ENCODE assay signal across 22 mouse cellular contexts in genomic region chr13:20211780-20212179, GRCm38 (mm10).
DNase-seq lines count a peak whose midpoint lies in the region; ATAC-seq and TF ChIP-seq lines count a peak whose summit lies in the region.
"Had no signal": no experiment of that assay in that cellular context is flagged by ENCODE, and none has a peak within 500 bp of the region (broad histone marks: within the 10 kb centered on the region; RNA-seq: fewer than 3 reads in every experiment).

No protein-coding gene starts in this region.

- no peak overlapping the region for H3K4me3 ChIP-seq in heart, embryonic 10.5 days
- no peak overlapping the region for H3K4me3 ChIP-seq in lung, embryonic 16.5 days (ENCODE audit: low read length)
- no peak overlapping the region for H3K4me3 ChIP-seq in midbrain, postnatal 0 days (ENCODE audit: low read depth, low read length)
- H3K4me3 ChIP-seq in midbrain, embryonic 13.5 days (replicated peaks), result no peak overlapping the region
- H3K4me3 ChIP-seq: embryonic facial prominence, embryonic 13.5 days; gastrocnemius, adult 2 months; heart, embryonic 15.5 days had no signal

- WGBS in heart, embryonic 10.5 days, result 45% methylated on average over 5 of the region's 5 CpGs
- WGBS in lung, embryonic 16.5 days, result 17% methylated on average over 5 of the region's 5 CpGs
- WGBS in midbrain, postnatal 0 days, result 80% methylated on average over 5 of the region's 5 CpGs
- WGBS in midbrain, embryonic 13.5 days, result 86% methylated on average over 5 of the region's 5 CpGs

- H3K4me2 ChIP-seq in lung, embryonic 16.5 days (ENCODE audit: low read depth, low read length), result no peak overlapping the region
- no peak overlapping the region for H3K4me2 ChIP-seq in midbrain, postnatal 0 days (ENCODE audit: low read depth, low read length, poor library complexity, severe bottlenecking)
- no peak overlapping the region for H3K4me2 ChIP-seq in midbrain, embryonic 13.5 days (replicated peaks)
- H3K4me2 ChIP-seq: embryonic facial prominence, embryonic 13.5 days; heart, embryonic 11.5 days; heart, embryonic 15.5 days; hindbrain, embryonic 14.5 days had no signal

- no peaks in the 10 kb centered on the region for H3K9me3 ChIP-seq in heart, embryonic 10.5 days
- H3K9me3 ChIP-seq in lung, embryonic 16.5 days (ENCODE audit: control insufficient read depth, low read length), result no peaks in the 10 kb centered on the region
- H3K9me3 ChIP-seq in midbrain, postnatal 0 days (ENCODE audit: low read length), result no peaks in the 10 kb centered on the region
- no peaks in the 10 kb centered on the region for H3K9me3 ChIP-seq in midbrain, embryonic 13.5 days
- H3K9me3 ChIP-seq: embryonic facial prominence, embryonic 13.5 days; G1E; heart, embryonic 15.5 days had no signal

- no peaks in the 10 kb centered on the region for H3K27me3 ChIP-seq in heart, embryonic 10.5 days (ENCODE audit: insufficient read depth, poor library complexity, severe bottlenecking)
- H3K27me3 ChIP-seq in lung, embryonic 16.5 days (ENCODE audit: control insufficient read depth, insufficient read depth, low read depth, low read length), result no peaks in the 10 kb centered on the region
- no peaks in the 10 kb centered on the region for H3K27me3 ChIP-seq in midbrain, postnatal 0 days (ENCODE audit: insufficient read depth, low read length)
- H3K27me3 ChIP-seq in midbrain, embryonic 13.5 days, result no peaks in the 10 kb centered on the region
- H3K27me3 ChIP-seq: embryonic facial prominence, embryonic 13.5 days; heart, embryonic 15.5 days had no signal

- H3K4me1 ChIP-seq in heart, embryonic 10.5 days, result peaks cover 2% of the 10 kb centered on the region; the same call in 1 of the 2 replicates
- H3K4me1 ChIP-seq in lung, embryonic 16.5 days (replicated peaks; ENCODE audit: control insufficient read depth, insufficient read depth, low read length), result peaks cover 16% of the 10 kb centered on the region
- H3K4me1 ChIP-seq in midbrain, postnatal 0 days (ENCODE audit: insufficient read depth, low read length), result no peaks in the 10 kb centered on the region
- H3K4me1 ChIP-seq in midbrain, embryonic 13.5 days (replicated peaks), result no peaks in the 10 kb centered on the region

- no peak overlapping the region for H3K27ac ChIP-seq in heart, embryonic 10.5 days
- no peak overlapping the region for H3K27ac ChIP-seq in lung, embryonic 16.5 days (ENCODE audit: low read length)
- H3K27ac ChIP-seq in midbrain, postnatal 0 days (ENCODE audit: low read depth, low read length), result 0 out of 2 replicates have a peak overlapping the region, but pooled peaks have one; percentile 7
- no peak overlapping the region for H3K27ac ChIP-seq in midbrain, embryonic 13.5 days
- H3K27ac ChIP-seq: embryonic facial prominence, embryonic 13.5 days; gastrocnemius, adult 2 months; heart, embryonic 15.5 days; hindbrain, embryonic 14.5 days had no signal

- peak; percentile 80 for ATAC-seq in lung, embryonic 16.5 days (ENCODE audit: low read depth)
- no peak for ATAC-seq in midbrain, postnatal 0 days (ENCODE audit: low FRiP score)
- no peak for ATAC-seq in midbrain, embryonic 13.5 days
- ATAC-seq: CD4-positive, CD25-positive, alpha-beta regulatory T cell, adult 4 months had no signal

- no peak for TF ChIP-seq CTCF in midbrain, postnatal 0 days (IDR thresholded peaks at IDR 0.05)

- DNase-seq in adrenal gland, adult 2 months, result peak; percentile 21
- no peak for DNase-seq in adrenal gland, postnatal 10 days
- peak; percentile 5 for DNase-seq in heart, embryonic 10.5 days (ENCODE audit: low spot score)
- no peak for DNase-seq in heart, adult 18-20 months
- DNase-seq in lung, postnatal 4 days, result no peak
- DNase-seq in midbrain, postnatal 0 days (ENCODE audit: low spot score), result no peak
- DNase-seq: adrenal gland, postnatal 14 days; B cell, adult 2 months; cerebellum, adult 18-20 months; cerebellum, adult 9-11 months; cerebellum, postnatal 36 days; gastrocnemius, adult 2 months; gastrocnemius, postnatal 25 days; heart, postnatal 14 days had no signal

- H3K36me3 ChIP-seq in heart, embryonic 10.5 days, result no peaks in the 10 kb centered on the region
- H3K36me3 ChIP-seq in lung, embryonic 16.5 days (ENCODE audit: control insufficient read depth, insufficient read depth, low read length), result peaks cover 3% of the 10 kb centered on the region
- H3K36me3 ChIP-seq in midbrain, postnatal 0 days (ENCODE audit: insufficient read depth, low read length), result no peaks in the 10 kb centered on the region
- no peaks in the 10 kb centered on the region for H3K36me3 ChIP-seq in midbrain, embryonic 13.5 days
- H3K36me3 ChIP-seq: embryonic facial prominence, embryonic 13.5 days; G1E; heart, embryonic 15.5 days had no signal

- no peak overlapping the region for H3K9ac ChIP-seq in lung, embryonic 16.5 days (ENCODE audit: low read length)
- no peak overlapping the region for H3K9ac ChIP-seq in midbrain, postnatal 0 days (replicated peaks; ENCODE audit: low read length, poor library complexity, severe bottlenecking)
- H3K9ac ChIP-seq in midbrain, embryonic 13.5 days (replicated peaks), result no peak overlapping the region
- H3K9ac ChIP-seq: embryonic facial prominence, embryonic 13.5 days; heart, embryonic 15.5 days; hindbrain, embryonic 14.5 days had no signal

Comparison
In these comparisons a context has a peak if more than half of its experiments do, and no peak if none do; other contexts are left out.
1. DNase-seq: peak in adrenal gland, adult 2 months (single experiment) and heart, embryonic 10.5 days (single experiment); none in adrenal gland, postnatal 10 days (single experiment), heart, adult 18-20 months (0 of 2), lung, postnatal 4 days (0 of 2) and midbrain, postnatal 0 days (single experiment).